Mouse (Mus musculus): ENCODE data around the gene C3. TPM values are rescaled to one million over a fixed set of nuclear protein-coding genes. Genes with fewer than 3 reads are reported as not detected.

Gene C3
- polyA plus RNA-seq, 1 experiment from 2014 or later = 2.7 TPM

GRCm38 (mm10) chr17:57264972-57265945 lies 37.3 kb upstream of the C3 start:
- H3K9me3 ChIP-seq (ENCODE audit: control insufficient read depth, low read length) = no peaks in the 10 kb centered on the region
- H3K4me3 ChIP-seq (replicated peaks; ENCODE audit: low read length) = no peak overlapping the region
- no peak for DNase-seq (ENCODE audit: low spot score)
- ATAC-seq (ENCODE audit: low FRiP score) = peak; percentile 36; the same call in 1 of the 2 replicates
- H3K4me2 ChIP-seq (replicated peaks) = no peak overlapping the region
- no peaks in the 10 kb centered on the region for H3K27me3 ChIP-seq (ENCODE audit: control insufficient read depth, insufficient read depth, low read length)
- WGBS = 32% methylated on average over 21 of the region's 22 CpGs
- H3K36me3 ChIP-seq (replicated peaks; ENCODE audit: control insufficient read depth, insufficient read depth) = peaks cover 3% of the 10 kb centered on the region; the same call in 1 of the 2 replicates
- no peak overlapping the region for H3K9ac ChIP-seq
- no peaks in the 10 kb centered on the region for H3K4me1 ChIP-seq (replicated peaks; ENCODE audit: control insufficient read depth, insufficient read depth, low read length)
- H3K27ac ChIP-seq = no peak overlapping the region

- H3K36me3 ChIP-seq (replicated peaks; ENCODE audit: control insufficient read depth, insufficient read depth) = peaks cover 8% of the 10 kb centered on the region; the same call in 1 of the 2 replicates
- no peak overlapping the region for H3K27ac ChIP-seq
- ATAC-seq (ENCODE audit: low FRiP score) (no peak), DNase-seq (ENCODE audit: low spot score) (no peak)
- H3K4me3 ChIP-seq (replicated peaks; ENCODE audit: low read length) = no peak overlapping the region
- WGBS = 85% methylated on average over 2 of the region's 2 CpGs
- H3K9ac ChIP-seq = no peak overlapping the region
- no peaks in the 10 kb centered on the region for H3K4me1 ChIP-seq (replicated peaks; ENCODE audit: control insufficient read depth, insufficient read depth, low read length)
- H3K27me3 ChIP-seq (ENCODE audit: control insufficient read depth, insufficient read depth, low read length) = no peaks in the 10 kb centered on the region
- no peaks in the 10 kb centered on the region for H3K9me3 ChIP-seq (ENCODE audit: control insufficient read depth, low read length)
- no peak overlapping the region for H3K4me2 ChIP-seq (replicated peaks)
These were observed 36.2 kb upstream of the C3 start for GRCm38 (mm10) chr17:57264164-57264563.

DNA sequence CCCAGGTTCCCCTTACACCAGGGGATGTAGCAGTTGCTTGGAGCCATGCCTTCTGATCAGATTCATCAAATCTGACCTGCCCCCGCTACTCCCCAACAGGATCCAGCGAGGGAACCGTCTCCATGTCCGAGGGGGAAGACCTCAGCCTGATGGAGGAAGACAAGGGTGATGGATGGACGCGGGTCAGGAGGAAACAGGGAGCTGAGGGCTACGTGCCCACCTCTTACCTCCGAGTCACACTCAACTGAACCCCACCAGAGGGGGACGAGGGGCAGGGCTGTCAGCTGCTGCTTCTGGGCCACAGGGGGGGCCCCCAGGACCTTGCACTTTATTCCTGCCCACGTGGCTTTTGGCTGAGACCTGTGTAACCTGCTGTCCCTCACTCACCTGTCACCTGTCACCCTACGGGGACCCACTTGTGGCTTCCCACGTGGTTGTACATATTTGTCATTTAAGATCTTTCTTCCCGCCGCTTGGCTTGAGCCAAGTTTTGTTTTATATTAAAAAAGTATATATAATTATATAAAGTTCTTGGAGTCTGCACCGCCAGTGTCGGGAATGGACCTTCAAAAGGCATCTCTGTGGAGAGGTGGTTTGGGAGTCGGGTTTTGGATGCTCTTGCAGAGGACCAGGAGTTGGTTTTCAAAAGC lies 35.1 kb upstream of the C3 start:
- Histone ChIP-seq H3K4me2 (replicated peaks) (no peak overlapping the region), H3K27me3 (ENCODE audit: control insufficient read depth, insufficient read depth, low read length) (no peaks in the 10 kb centered on the region), H3K4me1 (replicated peaks; ENCODE audit: control insufficient read depth, insufficient read depth, low read length) (no peaks in the 10 kb centered on the region), H3K27ac (no peak overlapping the region), H3K36me3 (replicated peaks; ENCODE audit: control insufficient read depth, insufficient read depth) (peaks cover 8% of the 10 kb centered on the region; the same call in 1 of the 2 replicates), H3K9ac (no peak overlapping the region), H3K4me3 (replicated peaks; ENCODE audit: low read length) (no peak overlapping the region), H3K9me3 (ENCODE audit: control insufficient read depth, low read length) (no peaks in the 10 kb centered on the region)
- ATAC-seq (ENCODE audit: low FRiP score) (no peak), DNase-seq (ENCODE audit: low spot score) (no peak)
- 92% methylated on average over 17 of the region's 17 CpGs for WGBS

DNA sequence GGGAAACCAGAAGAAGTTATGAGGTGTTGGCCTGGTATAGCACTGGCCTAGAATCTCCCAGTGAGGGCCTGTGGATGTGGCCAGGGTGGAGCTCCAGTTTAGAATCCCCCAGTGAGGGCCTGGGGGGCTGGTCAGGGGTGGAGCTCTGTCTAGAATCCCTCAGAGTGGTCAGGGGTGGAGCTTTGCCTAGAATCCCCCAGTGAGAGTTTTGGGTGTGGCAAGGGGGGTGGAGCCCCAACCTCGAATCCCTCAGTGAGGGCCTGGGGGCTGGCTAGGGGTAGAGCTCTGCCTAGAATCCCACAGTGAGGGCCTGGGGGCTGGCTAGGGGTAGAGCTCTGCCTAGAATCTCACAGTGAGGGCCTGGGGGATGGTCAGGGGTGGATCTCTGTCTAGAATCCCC lies 33.9 kb upstream of the C3 start:
- peaks cover 8% of the 10 kb centered on the region; the same call in 1 of the 2 replicates for H3K36me3 ChIP-seq (replicated peaks; ENCODE audit: control insufficient read depth, insufficient read depth)
- no peaks in the 10 kb centered on the region for H3K9me3 ChIP-seq (ENCODE audit: control insufficient read depth, low read length)
- no peaks in the 10 kb centered on the region for H3K27me3 ChIP-seq (ENCODE audit: control insufficient read depth, insufficient read depth, low read length)
- no peaks in the 10 kb centered on the region for H3K4me1 ChIP-seq (replicated peaks; ENCODE audit: control insufficient read depth, insufficient read depth, low read length)
- H3K4me3 ChIP-seq (replicated peaks; ENCODE audit: low read length) = no peak overlapping the region
- no peak overlapping the region for H3K4me2 ChIP-seq (replicated peaks)
- 65% methylated on average over 1 of the region's 1 CpGs for WGBS
- no peak overlapping the region for H3K9ac ChIP-seq
- no peak overlapping the region for H3K27ac ChIP-seq
- no peak for DNase-seq (ENCODE audit: low spot score)
- ATAC-seq (ENCODE audit: low FRiP score) = no peak

- WGBS = 87% methylated on average over 4 of the region's 4 CpGs
- H3K9ac ChIP-seq = no peak overlapping the region
- ATAC-seq (ENCODE audit: low FRiP score) (no peak), DNase-seq (ENCODE audit: low spot score) (no peak)
- no peak overlapping the region for H3K27ac ChIP-seq
- H3K9me3 ChIP-seq (ENCODE audit: control insufficient read depth, low read length) = no peaks in the 10 kb centered on the region
- H3K4me3 ChIP-seq (replicated peaks; ENCODE audit: low read length) = no peak overlapping the region
- no peaks in the 10 kb centered on the region for H3K27me3 ChIP-seq (ENCODE audit: control insufficient read depth, insufficient read depth, low read length)
- no peak overlapping the region for H3K4me2 ChIP-seq (replicated peaks)
- no peaks in the 10 kb centered on the region for H3K4me1 ChIP-seq (replicated peaks; ENCODE audit: control insufficient read depth, insufficient read depth, low read length)
- peaks cover 8% of the 10 kb centered on the region; the same call in 1 of the 2 replicates for H3K36me3 ChIP-seq (replicated peaks; ENCODE audit: control insufficient read depth, insufficient read depth)
These were observed 33.4 kb upstream of the C3 start for GRCm38 (mm10) chr17:57261286-57261685.

DNA sequence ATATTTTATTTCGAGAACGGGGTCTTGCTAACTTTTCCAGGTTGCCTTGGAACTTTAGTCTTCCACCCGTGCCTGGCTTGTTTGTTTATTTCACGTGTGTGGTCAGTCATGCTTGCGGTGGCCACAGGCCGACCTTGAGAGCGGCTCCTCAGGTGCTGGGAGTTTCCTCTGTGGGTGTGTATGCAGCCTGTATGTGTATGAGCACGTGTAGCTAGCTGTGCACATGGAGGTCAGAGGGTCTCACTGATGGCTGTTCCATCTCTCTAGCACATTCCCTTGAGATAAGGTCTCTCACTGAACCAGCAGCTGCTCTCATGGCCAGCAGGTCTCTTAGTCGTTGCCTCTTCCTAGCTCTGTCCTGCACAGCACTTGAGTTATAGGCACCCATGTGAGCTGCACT lies 32.4 kb upstream of the C3 start:
- Histone ChIP-seq H3K27ac (no peak overlapping the region), H3K9ac (no peak overlapping the region), H3K4me2 (replicated peaks) (no peak overlapping the region), H3K4me3 (replicated peaks; ENCODE audit: low read length) (no peak overlapping the region), H3K4me1 (replicated peaks; ENCODE audit: control insufficient read depth, insufficient read depth, low read length) (no peaks in the 10 kb centered on the region), H3K36me3 (replicated peaks; ENCODE audit: control insufficient read depth, insufficient read depth) (peaks cover 8% of the 10 kb centered on the region; the same call in 1 of the 2 replicates), H3K27me3 (ENCODE audit: control insufficient read depth, insufficient read depth, low read length) (no peaks in the 10 kb centered on the region), H3K9me3 (ENCODE audit: control insufficient read depth, low read length) (no peaks in the 10 kb centered on the region)
- 93% methylated on average over 9 of the region's 9 CpGs for WGBS
- ATAC-seq (ENCODE audit: low FRiP score) (no peak), DNase-seq (ENCODE audit: low spot score) (no peak)

GRCm38 (mm10) chr17:57259742-57260141 lies 31.8 kb upstream of the C3 start:
- no peaks in the 10 kb centered on the region for H3K27me3 ChIP-seq (ENCODE audit: control insufficient read depth, insufficient read depth, low read length)
- 93% methylated on average over 8 of the region's 8 CpGs for WGBS
- H3K4me3 ChIP-seq (replicated peaks; ENCODE audit: low read length) = no peak overlapping the region
- no peak overlapping the region for H3K4me2 ChIP-seq (replicated peaks)
- H3K9me3 ChIP-seq (ENCODE audit: control insufficient read depth, low read length) = no peaks in the 10 kb centered on the region
- peaks cover 13% of the 10 kb centered on the region; the same call in 1 of the 2 replicates for H3K36me3 ChIP-seq (replicated peaks; ENCODE audit: control insufficient read depth, insufficient read depth)
- H3K9ac ChIP-seq = no peak overlapping the region
- no peaks in the 10 kb centered on the region for H3K4me1 ChIP-seq (replicated peaks; ENCODE audit: control insufficient read depth, insufficient read depth, low read length)
- DNase-seq (ENCODE audit: low spot score) = no peak
- no peak for ATAC-seq (ENCODE audit: low FRiP score)
- no peak overlapping the region for H3K27ac ChIP-seq

- Histone ChIP-seq H3K27ac (no peak overlapping the region), H3K27me3 (ENCODE audit: control insufficient read depth, insufficient read depth, low read length) (no peaks in the 10 kb centered on the region), H3K9me3 (ENCODE audit: control insufficient read depth, low read length) (no peaks in the 10 kb centered on the region), H3K4me1 (replicated peaks; ENCODE audit: control insufficient read depth, insufficient read depth, low read length) (no peaks in the 10 kb centered on the region), H3K4me3 (replicated peaks; ENCODE audit: low read length) (no peak overlapping the region), H3K36me3 (replicated peaks; ENCODE audit: control insufficient read depth, insufficient read depth) (peaks cover 15% of the 10 kb centered on the region; the same call in 1 of the 2 replicates), H3K9ac (no peak overlapping the region), H3K4me2 (replicated peaks) (no peak overlapping the region)
- ATAC-seq (ENCODE audit: low FRiP score) = no peak
- DNase-seq (ENCODE audit: low spot score) = no peak
- WGBS = 94% methylated on average over 3 of the region's 3 CpGs
These were observed 30.3 kb upstream of the C3 start for GRCm38 (mm10) chr17:57258191-57258590.

DNA sequence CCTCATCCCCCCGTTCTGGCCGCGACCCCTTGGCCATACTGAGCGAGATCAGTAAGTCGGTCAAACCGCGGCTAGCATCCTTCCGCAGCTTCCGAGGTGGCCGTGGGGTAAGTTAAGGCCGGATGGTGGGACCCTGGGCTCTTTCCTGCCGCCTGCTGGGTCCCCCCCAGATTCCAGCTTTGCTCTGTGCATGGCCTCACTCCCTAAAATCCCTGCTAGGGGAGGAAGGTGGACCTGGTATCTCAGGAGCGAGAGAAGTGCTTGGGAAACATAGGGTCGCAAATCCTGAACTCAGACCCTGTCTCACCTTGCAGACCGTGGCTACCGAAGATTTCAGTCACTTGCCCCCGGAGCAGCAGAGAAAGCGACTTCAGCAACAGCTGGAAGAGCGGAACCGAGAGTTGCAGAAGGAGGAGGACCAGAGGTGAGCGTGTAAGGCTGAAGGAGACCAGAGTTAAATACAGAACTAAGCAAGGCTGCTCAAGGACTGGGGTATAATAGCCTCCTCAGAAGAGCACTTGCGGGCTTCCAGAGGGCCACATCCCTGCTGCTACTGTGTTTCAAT lies 29.1 kb upstream of the C3 start:
- DNase-seq (ENCODE audit: low spot score) = no peak
- H3K9ac ChIP-seq = no peak overlapping the region
- H3K4me1 ChIP-seq (replicated peaks; ENCODE audit: control insufficient read depth, insufficient read depth, low read length) = no peaks in the 10 kb centered on the region
- no peak overlapping the region for H3K27ac ChIP-seq
- H3K36me3 ChIP-seq (replicated peaks; ENCODE audit: control insufficient read depth, insufficient read depth) = peaks cover 15% of the 10 kb centered on the region; the same call in 1 of the 2 replicates
- no peaks in the 10 kb centered on the region for H3K27me3 ChIP-seq (ENCODE audit: control insufficient read depth, insufficient read depth, low read length)
- H3K4me2 ChIP-seq (replicated peaks) = no peak overlapping the region
- no peak overlapping the region for H3K4me3 ChIP-seq (replicated peaks; ENCODE audit: low read length)
- no peaks in the 10 kb centered on the region for H3K9me3 ChIP-seq (ENCODE audit: control insufficient read depth, low read length)
- no peak for ATAC-seq (ENCODE audit: low FRiP score)
- WGBS = 97% methylated on average over 22 of the region's 22 CpGs

Measured in hindbrain, embryonic 14.5 days (tissue).